Mouse (Mus musculus) CD4-positive, CD25-positive, alpha-beta regulatory T cell (primary cell): ENCODE results near the gene Pls3. TPM values are rescaled to one million over a fixed set of nuclear protein-coding genes. Genes with fewer than 3 reads are reported as not detected.

Experiments
- polyA plus RNA-seq: library from polyadenylated mRNA; unstranded; fragments of 100-300 nt; shearing (Covaris generic); gene quantifications from one replicate; pipeline ENCODE4 v1.2.1, GENCODE M21; 2017

The Pls3 gene
- 0.44 TPM for polyA plus RNA-seq

GRCm38 (mm10) chrX:75874332-75875291, at the start of gene Pls3:
Pls3 (minus strand) TSS chrX:75875182.

